Mouse (Mus musculus) frontal cortex, adult (tissue): ENCODE measurements around the gene Tpp2.
"Not testable (repeated sequence)": the region's sequence is repeated elsewhere in the genome, so short reads cannot be mapped to it uniquely, and the experiment has no call there.

Source experiments
- ATAC-seq: cut with Nextera tagmentation; 2 replicates; pipeline ENCODE4 v1.9.2; 2017; ENCODE audit warnings: mild to moderate bottlenecking, moderate library complexity, mixed read lengths; ENCODE audit not compliant: low TSS enrichment

Gene Tpp2

DNA sequence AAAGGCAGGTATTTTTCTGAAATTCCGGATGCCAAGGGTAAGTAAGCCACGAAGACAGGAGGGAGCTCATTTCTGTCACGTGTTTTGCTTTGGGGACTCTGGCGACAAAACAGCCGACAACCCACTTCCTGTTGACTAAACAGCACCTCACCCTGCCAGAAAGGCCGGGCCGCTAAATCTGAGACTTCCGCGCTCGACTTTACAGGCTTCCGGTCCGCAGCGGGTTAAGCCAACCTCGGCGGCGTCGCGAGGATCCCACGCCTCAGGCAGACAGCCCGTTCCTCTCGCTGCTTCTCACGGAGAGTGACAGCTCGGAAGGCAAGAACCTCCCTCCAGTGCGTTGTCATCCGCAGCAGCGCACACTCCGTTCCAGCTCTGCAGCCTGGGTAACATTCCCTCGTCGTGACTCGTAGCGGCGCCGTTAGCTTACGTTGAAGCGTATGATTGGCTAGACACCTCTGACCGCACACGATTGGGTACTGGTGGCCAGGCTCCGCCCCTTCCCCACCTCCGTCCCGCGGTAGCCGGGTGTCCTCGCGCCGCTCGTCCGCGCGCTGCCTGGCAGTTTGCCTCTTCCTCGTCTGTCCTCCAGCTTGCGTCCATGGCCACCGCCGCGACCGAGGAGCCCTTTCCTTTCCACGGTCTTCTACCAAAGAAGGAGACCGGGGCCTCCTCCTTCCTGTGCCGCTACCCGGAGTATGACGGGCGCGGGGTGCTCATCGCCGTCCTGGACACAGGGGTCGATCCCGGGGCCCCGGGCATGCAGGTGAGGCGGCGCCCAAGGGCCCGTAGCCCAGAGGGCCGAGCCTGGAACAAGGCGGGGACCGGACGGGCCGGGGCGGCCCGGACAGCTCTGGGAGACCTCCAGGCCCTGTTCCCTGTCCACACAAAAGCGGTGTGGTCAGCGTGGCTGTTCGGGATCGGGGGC, at the start of gene Tpp2:
TSS of gene Tpp2 (plus strand) at position 160 of the 928 bp plus-strand sequence.
- peak; percentile 99 for ATAC-seq

DNA sequence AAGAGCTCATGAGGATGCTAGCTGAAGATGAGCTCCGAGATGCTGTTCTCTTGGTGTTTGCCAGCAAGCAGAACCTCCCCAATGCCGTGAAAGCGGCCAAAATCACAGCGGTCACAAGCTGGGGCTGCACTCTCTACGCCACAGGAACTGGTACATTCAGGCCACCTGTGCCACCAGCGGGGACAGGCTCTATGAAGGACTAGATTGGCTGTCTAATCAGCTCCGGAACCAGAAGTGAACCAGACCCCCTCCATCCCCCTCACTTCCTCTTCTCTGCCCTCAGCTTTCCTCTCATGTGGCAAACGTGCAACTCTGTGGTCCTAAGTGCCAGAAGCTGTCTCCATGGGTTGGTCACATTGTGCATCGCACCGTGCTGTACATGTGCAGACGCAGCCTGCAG, 45.1 kb upstream of the Tpp2 start:
- not testable (repeated sequence) for ATAC-seq

DNA sequence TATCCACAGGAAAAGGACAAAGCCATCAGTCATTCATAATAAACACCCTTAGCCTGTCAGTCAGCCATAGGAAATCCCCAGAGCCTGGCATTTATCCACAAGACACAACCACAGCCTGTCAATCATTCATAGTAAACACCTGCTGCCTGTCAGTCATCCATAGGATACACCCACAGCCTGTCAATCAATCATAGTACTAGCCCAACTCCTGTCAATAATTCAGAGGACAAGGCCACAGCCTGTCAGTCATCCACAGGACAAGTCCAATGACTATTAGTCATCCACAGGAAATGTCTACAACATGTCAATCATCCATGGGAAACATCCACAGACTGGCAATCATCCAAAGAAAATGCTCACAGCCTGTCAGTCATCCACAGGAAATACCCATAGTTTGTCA, 37.7 kb upstream of the Tpp2 start:
- ATAC-seq: no peak

DNA sequence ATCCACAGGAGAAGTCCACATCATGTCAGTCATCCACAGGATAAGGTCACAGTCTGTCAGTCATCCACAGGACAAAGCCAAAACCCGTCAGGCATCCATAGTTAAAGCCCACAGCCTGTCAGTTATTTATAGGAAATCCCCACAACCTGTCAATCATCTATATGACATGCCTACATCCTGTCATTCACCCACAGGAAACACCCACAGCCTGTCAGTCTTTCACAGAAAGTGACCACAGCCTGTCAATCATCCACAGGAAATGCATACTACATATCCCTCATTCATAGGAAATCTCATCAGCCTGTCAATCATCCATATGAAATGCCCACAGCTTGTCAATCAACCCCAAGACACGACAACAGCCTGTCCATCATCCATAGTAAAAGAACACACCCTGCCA, 36.3 kb upstream of the Tpp2 start:
- ATAC-seq: no peak

DNA sequence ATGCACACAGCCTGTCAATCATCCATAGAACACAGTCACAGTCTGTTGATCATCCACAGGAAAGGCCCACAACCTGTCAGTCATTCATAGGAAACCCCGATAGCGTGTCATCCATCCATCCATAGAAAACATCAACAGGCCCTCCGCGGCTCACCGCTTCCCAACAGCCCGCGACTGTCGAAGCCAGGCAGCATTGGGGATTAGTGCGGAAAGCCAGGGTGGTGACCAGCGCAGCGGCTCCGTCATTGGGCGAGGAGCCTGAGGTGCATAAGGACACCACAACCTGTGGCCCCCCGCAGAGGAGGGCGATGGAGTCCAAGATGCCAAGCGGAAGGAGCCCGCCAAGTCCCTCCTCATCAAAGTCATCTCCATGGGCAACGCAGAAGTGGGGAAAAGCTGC, 35.5 kb upstream of the Tpp2 start:
- no peak for ATAC-seq

DNA sequence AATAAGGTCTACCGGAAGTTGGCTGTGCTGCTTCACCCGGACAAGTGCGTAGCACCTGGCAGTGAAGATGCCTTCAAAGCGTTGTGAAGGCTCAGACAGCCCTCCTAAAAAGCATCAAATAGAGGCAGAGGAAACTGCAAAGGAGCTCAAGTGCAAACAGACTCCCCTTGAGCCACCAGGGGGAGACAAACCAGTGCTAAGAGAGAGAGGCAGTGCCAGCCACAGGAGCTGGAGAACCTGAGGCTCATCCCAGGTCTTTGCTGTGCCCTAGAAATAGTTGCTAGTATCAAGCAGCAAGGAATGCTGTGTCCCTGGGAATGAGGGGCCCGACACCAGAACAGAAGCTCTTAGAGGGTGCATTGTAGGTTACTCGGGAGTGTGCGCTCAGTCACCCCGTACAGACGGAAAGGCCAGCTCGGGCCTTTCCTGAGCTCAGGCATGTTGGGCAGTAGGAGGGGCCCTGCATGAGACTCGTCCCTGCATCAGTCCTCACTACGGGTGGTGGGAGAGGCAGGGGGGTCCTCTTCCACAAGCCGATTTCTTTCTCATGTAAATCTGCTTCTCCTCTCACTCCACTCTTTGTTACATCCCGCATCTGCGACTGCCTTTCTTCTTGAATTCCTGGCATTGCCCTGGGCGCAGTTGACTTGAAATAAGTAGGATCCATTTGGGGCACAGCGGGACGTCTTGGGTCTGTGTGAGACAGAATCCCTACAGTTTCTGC, 34.3 kb upstream of the Tpp2 start:
- ATAC-seq: peak; percentile 99

DNA sequence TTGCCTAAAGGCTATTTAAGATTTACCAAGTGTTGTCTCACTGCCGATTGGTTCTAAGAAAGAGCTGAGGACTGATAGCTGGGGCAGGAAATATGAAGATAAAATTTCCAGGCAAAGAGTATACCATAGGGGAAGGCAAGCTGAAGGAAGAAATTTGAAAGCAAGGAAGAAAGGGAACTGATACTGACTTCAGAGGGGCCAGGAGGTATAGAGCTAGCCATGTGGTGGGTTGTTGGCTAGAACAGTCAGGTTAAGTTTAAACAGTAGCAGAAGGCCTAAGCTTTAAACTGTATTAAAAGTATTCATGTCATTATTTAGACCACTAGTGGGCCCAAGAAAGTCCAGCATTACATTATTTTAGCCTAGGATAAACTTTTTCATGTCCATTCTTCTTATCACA, 31.0 kb upstream of the Tpp2 start:
- ATAC-seq: no peak

DNA sequence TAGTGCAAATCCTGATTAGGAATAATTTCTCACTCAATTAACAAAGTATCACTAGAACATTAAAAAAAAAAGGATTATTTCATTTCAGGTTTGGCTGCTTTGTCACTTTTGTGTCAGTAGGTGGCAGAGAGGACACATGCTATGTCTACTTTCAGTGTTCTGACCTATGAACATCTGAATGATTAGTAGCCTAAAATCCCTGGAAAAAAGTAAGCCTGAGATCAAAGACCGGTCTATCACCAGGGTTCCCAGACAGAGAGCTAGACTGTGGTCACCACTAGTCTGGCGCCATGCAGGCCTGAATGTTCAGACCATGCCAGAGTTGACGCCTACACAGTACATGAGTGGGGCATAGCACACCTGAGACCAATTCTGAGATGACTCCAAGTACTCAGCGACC, 30.6 kb upstream of the Tpp2 start:
- no peak for ATAC-seq

DNA sequence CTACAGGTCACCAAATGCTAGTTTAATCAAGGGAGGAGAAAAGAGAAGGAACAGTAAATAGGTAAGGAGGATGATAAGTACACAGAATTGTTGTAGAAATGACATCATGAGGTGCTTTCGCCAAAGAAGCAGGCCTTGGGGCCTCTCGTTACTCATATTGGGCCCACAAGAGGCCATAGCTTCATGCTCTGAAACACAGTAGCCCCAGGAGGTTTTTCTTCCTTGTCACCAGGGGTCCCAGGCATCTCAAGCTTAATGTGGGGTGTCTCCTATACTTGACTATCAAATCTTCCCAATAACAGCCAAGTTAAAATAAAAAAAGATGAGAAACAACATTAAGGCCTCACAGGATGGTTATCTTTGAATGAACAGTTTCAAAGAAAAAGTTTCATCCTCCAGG, 18.0 kb upstream of the Tpp2 start:
- no peak for ATAC-seq

DNA sequence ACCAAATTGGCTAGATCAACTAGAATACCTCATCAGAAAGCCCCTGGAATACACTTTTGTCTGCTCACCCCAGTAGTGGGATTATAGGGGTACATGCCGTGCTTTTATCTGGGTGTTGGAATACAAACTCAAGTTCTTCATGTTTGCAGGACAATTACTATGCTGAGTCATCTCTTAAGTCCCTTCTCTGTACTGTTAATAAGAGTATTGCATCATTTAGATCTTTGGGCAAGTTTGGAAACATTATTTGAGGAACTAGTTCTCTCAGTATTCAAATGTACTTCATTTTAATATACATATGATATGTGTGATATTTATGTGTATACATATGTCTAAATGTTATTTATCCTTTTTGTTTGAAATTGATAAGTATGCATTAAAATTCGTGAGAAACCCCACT, 16.6 kb upstream of the Tpp2 start:
- no peak for ATAC-seq

DNA sequence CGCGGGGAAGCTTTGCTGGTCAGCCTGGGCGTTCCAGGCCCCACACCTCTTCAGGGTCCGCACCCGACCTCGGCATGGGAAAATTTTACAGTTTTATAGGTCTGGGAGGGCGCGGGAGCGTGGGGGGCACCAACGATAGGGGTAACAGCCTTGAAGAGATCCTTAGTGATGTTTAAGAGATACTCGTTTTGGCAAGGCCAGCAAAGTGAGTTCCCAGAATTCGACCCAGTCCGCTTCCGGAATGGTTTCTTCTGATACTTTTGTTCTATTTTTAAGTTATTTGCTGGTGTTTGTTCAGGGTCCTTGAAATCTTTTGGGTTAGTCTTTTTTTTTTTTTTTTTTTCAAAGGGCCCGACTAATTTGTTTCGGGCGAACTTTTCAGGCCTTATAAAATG, 966 bp downstream of the Tpp2 start:
- no peak for ATAC-seq

DNA sequence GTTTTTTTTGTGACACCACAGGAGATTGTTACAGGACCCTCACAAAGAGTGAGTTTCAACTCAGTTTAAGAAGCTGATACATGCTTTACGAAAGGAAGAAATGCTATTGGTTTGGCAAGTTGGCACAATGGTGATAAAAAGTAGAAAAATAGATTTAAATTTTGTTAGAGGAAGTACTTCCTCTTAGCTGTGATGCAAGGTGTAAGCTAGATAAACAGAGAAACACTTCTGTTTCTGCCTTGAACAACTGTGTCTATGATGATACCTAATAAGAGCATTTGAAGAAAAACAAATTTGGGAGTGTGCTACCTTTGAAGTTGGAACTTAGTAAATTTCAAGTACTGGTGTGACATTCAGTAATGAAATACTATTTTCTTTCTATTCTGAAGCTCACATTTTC, 5.9 kb downstream of the Tpp2 start:
- no peak for ATAC-seq

DNA sequence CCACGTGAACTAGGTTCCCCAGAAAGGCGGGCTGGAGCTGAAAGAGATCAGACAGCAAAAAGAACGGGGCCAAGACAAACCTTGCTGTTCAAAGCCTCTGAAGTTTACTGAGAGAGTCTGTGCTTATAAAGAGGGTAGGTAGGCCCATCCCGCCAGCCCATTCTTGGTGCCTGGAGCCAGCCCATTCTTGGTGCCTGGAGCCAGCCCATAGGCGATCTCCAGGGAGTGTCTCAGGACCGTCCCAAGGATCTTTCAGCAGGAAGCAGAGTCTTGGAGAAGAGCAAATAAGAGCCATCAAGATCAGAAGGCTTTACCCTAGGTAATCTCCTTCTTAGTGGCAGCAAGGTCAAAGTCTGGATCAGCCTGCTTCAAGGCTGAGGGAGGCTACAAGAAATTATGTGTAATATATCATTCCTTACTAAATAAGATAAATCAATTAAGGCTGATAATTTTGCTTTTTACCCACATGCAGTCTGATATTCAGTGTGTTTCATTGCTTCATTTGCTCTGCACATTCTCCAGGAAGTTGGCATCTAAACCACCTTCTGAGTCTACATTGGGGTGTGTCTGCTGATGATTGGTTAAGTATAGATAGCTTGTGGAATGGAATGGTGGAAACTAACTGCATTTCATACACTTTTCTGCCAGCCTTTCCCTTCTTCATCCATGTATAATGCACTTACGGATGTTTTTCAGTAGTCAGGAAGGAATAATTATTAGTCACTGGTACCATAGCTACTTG, 8.2 kb downstream of the Tpp2 start:
- no peak for ATAC-seq

DNA sequence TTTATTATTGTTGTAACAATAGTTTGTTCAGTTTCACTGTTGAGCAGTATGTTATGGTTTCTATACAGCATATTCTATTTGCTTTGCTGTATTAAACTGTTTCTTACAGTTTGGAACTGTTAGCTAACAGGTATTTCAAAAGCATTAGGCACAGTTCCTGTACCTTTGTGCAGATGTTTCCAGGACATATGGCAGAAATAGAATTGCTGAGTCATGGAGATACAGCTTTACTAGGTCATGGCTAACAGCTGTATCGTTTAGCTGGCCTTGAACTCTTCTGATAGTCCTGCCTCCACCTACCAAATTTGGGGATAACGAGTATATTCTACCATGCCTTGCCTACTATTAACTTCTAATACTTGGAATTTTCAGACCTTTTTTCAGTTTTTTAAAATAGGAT, 9.4 kb downstream of the Tpp2 start:
- no peak for ATAC-seq

DNA sequence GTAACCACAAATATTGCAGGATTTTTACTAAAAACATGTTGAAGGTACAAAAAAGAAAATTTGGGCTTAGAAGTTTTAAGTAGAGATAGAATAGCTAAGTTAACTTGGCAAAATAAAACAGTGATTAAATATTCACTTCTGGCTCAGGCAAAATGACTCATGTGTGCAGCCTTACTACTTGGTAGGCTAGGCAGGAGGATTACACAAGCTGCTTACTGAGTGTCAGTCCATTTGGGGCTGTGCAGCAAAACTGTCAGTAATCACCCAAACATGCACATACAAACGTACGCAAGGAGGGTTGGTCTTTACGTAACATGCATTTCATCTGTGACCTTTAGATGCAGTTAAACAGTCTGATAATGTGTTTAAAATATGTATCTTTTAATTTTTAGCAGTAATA, 20.2 kb downstream of the Tpp2 start:
- ATAC-seq: peak; percentile 84

DNA sequence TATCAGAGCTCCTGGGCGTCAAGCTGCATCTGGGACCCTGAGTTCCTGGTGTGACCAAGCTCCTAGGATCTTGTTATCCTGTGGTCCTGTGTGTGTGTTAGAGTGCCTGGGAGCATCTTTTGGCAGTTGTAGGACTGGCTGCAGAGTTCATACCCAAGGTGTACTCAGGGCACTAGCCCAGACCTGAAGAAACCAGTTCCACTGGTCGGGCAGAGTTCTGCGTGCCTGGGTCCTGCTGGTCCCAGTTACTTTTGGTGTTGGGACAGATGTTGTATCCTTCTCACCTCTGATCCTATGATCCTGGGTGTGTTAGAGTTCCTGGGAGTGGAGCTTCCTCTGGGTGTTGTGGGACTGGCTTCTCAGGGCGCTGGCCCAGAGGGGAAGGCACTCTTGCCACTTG, 30.9 kb downstream of the Tpp2 start:
- ATAC-seq: no peak

DNA sequence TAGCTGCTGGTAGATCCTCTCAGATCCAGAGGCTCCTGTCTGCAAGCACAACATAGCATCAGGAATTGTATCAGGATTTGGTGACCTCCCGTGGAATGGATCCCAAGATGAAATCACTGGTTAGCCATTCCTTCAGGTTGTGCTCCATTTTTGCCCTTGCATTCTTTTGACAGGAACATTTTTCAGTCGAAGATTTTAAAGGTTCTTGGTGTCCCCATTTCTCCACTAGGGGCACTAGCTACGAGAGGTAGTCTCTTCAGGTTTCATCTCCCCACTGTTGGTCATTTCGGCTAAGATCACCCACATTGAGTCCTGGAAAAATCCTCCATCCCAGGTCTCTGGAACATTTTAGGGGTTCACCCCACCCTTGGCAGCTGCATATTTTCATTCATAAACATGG, 33.3 kb downstream of the Tpp2 start:
- ATAC-seq: no peak

DNA sequence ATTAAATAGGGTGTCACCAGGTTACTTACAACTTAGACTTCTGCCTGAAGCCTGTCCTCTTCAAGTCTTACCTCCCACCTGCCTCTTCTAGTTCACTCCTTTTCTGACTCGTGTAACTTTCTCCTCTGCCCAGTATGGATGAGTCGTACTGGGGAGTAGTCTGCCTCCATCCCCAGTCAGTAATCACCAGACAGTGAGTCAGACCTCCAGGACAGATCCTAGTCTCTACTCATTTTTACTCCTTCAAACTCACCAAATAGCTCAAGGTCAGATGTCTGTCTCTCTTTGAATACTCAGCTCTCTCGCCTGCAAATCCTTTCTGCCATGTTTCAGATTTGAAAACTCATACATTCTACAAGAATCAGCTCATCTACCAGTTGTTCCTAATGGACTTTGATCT, 35.9 kb downstream of the Tpp2 start:
- ATAC-seq: no peak

DNA sequence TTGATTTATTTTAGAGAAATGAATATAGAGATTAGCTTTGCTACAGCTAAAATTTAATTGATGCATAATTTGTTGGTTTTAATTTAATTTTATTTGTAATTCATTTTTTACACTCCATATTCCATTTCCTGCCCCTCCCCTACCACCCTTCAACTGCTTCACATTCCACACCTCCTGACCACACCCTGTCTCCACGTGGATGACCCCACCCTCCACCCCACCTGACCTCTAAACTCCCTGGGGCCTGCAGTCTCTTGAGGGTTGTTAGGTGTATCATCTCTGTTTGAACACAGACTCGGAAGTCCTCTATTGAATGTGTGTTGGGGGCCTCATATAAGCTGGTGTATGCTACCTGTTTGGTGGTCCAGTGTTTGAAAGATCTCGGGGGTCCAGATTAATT, 37.6 kb downstream of the Tpp2 start:
- ATAC-seq: no peak

DNA sequence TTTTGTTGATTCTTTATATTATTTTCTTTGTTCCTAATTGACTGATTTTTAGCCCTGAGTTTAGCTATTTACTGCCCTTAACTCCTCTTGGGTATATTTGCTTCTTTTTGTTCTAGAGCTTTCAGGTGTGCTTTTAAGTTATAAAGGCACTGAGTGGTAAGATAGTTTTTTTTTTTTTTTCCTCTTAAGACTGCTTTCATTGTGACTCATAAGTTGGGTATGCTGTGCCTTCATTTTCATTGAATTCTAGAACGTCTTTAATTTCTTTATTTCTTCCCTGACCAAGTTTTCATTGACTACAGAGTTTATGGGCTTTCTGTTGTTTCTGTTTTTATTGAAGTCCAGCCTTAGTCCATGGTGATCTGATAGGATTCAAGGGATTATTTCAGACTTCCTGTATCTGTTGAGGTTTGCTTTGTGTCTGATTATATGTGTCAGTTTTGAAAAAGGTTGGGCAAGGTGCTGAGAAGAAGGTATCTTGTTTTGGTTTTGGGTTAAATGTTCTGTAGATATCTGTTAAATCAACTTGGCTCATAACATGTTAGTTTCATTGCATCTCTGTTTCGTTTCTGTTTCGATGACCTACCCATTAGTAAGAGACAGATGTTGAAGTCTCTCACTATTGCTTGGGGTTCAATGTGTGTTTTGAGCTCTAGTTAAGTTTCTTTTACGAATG, 63.6 kb downstream of the Tpp2 start:
- ATAC-seq: no peak

DNA sequence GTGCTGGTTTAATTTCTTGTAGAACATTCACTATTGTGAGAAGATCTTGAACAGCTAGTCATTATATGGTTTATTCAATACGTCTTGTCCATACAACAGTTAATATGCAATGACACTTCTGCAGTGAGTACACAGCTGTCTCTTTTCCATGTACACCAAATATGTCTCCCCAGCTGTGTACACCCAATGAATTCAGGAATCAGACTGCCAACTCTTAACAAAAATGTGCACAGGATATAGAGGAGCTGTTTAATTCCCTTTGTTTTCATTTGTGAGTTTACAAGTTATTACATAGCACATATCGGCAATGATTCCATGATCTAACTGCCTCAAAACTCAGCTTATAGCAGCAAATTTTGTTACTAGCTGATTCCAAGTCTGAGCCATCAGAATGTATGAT, 71.1 kb downstream of the Tpp2 start:
- ATAC-seq: no peak

DNA sequence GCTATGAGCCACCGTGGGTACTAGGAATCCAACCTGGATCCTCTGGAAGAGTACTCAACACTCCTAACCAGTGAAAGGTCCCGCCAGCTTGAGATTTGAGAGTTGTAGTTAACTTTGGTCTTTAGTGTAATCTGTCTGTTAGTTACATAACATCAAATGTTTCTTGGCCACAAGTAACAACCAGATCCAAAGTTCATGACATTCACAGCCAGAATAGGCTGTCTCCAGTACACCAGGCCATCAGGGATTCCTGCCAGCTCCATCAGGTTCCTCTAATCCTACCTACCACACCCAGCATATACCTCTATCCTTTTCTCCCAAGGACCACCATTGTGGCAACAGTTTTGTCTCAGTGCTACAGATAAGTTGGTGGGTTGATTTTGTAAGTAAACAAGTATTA, 82.1 kb downstream of the Tpp2 start:
- ATAC-seq: no peak
